Mouse (Mus musculus) cerebellum, adult 18-20 months (tissue): ENCODE results near the gene Gm49380.
A peak's percentile ranks its signal among the peaks of the same experiment; 100 is the strongest.
"Not testable (repeated sequence)": the region's sequence is repeated elsewhere in the genome, so short reads cannot be mapped to it uniquely, and the experiment has no call there.

Source experiments
- DNase-seq, 2 experiments: peaks; one replicate each; pipeline ENCODE4 v3.0.0; 2021

Gene Gm49380

DNA sequence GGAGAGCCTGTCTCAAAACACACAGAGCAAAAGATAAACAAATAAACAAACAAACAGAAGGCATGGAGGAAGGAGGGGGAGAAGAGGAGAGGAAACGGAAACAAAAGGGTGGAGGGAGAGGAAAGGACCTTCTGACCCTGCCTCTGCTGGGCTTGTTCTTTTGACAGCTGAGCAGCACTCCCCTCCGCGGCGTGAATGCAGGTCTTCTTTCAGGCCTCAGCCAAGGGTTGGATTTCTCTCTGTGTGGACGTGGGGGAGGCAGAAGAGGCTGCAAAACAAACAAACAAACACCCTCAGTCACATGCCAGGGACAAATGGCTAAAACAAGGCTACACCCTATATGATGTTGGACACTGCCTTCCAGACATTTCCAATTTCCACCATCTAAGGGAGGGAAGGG lies 11.7 kb upstream of the Gm49380 start:
- DNase-seq = no peak

DNA sequence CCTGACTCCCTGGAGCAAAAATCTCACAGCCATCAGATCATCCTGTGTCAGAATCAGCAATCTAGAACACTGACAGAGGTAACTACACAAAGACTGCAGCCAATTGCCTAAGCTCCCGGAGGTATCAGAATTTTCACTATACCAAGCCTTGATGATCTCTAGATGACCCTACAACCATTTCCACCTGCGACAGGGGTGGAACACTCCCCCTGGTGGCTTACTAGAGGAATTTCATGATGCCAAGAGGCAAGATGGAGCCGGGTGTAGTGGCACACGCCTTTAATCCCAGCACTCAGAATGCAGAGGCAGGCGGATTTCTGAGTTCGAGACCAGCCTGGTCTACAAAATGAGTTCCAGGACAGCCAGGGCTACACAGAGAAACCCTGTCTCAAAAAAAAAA lies 11.0 kb upstream of the Gm49380 start:
- no peak for DNase-seq

GRCm38 (mm10) chr9:44119948-44120465 lies 6.7 kb upstream of the Gm49380 start:
- DNase-seq = no peak

DNA sequence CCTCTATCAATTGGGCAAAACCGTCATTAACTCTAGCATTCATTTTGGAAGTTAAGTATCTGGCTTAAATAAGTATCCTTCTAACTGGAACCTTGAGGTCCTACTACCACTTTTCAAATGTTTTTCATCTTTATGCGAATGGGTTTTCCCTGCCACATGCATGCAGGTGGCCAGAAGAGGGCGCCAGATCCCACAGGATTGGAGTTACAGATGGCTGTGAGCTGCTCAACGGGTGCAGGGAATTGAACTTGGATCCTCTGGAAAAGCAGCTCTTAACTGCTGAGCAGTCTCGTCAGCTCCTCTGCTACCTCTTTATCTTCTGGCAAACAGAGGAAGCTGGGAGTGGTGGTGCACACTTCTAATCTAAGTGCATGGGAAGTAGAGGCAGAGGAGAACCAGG lies 5.7 kb upstream of the Gm49380 start:
- DNase-seq = no peak

GRCm38 (mm10) chr9:44116182-44116581 lies 2.9 kb upstream of the Gm49380 start:
- no peak for DNase-seq

- no peak for DNase-seq
These were observed 2.3 kb upstream of the Gm49380 start for GRCm38 (mm10) chr9:44115599-44115998.

DNA sequence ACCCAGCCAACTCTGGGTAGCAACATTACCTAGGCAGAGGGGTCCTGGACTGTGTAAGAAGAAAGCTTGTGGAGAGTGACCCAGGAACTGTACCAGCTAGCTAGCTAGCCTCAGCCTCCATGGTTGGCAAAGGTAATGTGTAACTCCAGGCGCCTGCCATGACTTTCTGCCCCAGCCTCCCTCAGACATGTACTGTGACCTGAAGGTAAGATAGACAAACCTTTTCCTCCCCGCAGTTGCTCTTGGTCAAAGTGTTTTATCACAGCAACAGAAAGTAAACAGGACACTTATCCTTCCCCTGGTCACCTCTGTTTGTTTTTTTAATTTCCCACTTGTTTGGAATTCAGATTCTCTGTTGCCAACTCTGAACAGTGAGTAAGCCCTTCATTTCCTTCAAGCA lies 1.2 kb upstream of the Gm49380 start:
- no peak for DNase-seq

DNA sequence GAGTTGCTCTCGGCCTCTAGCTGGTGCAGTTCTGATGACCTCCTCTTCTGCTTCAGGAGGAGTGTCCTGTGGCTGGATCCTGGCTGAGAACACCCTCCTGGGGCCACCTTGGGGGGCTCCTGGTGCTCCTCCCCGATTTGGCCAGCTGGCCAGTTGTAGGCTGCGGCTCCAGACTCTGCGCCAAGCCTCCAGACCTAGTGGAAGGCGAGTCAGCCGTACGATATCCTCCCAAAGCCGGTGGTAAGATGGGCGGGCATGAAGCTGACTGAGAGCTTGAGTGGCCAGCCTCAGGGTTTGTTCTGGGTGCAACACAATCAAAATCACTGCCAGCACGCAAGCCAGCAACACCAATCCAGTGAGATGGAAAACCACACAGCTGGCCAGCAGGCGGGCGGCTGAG lies 1.4 kb downstream of the Gm49380 start:
- DNase-seq = not testable (repeated sequence)

DNA sequence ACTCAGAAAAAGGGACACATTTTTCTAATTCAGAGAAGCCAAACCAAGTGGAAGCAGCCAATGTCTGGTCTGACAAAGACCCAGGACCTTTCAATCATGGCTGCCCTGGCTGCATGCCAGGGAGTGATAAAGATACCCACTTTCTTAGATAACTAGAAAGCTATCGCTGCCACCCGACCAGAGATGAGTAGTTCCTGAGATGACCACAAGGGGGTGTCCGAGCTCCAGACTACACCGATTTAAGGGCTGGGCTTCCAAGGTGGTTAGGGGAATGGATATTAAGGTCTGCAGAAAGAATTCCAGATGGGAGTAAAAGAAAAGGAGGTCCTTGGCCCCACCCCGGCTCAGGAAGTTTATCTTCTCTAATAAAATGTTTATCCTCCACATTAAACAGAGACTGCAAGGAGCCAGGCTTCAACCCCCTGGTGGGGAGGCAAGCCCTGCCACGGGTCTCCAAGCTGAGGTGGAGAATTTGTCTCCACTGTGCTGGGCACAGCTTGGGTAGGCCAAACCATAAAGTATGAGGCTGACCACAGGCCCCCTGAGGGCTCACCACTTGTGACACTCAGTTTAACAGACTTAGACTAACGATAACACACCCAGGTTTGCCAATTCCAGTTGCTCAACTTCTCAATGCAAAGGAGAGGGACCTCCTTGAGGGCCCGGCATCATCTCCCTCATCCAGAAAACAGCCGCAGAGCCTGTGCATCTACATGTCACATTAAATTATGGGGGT lies 3.8 kb downstream of the Gm49380 start:
- DNase-seq = peak; percentile 78 to 85

DNA sequence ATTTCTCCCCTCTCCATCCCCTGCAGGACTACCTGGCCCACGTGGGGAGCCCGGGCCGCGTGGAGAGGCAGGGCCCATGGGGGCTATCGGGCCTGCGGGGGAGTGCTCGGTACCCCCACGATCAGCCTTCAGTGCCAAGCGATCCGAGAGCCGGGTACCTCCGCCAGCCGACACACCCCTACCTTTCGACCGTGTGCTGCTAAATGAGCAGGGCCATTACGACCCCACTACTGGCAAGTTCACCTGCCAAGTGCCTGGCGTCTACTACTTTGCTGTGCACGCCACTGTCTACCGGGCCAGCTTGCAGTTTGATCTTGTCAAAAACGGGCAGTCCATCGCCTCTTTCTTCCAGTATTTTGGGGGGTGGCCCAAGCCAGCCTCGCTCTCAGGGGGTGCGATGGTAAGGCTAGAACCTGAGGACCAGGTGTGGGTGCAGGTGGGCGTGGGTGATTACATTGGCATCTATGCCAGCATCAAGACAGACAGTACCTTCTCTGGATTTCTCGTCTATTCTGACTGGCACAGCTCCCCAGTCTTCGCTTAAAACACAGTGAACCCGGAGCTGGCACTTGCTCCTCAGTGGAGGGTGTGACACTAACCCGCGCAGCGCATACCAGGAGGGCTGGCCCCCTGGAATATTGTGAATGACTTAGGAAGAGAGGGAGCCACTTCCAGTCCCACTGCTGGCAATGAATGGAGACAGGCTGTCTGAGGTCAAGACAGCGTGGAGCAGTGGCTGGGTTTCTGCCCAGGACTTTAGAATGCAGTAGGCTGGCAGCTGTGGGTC lies 4.8 kb downstream of the Gm49380 start:
- no peak for DNase-seq

DNA sequence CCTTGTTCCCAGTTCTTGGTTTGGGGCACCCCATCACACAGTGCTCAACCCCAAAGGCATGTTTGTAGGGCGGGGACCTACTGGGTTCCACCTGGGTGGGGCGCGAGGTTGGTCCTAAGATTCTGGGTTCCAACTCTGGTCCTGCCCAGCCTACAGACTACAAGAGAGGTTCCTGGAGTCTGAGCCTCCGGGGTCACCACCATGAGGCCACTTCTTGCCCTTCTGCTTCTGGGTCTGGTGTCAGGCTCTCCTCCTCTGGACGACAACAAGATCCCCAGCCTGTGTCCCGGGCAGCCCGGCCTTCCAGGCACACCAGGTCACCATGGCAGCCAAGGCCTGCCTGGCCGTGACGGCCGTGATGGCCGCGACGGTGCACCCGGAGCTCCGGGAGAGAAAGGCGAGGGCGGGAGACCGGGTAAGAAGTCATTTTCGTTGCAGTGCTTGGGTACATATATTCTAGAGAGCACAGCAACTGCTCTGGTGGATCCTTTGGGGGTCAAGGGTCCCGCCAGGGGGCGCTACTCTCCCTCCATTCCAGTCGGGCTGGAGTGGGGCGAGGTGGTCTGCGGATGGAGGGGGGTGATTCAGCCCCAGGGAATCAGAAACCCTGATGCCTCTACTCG lies 5.6 kb downstream of the Gm49380 start:
- peak; percentile 51 to 63 for DNase-seq

DNA sequence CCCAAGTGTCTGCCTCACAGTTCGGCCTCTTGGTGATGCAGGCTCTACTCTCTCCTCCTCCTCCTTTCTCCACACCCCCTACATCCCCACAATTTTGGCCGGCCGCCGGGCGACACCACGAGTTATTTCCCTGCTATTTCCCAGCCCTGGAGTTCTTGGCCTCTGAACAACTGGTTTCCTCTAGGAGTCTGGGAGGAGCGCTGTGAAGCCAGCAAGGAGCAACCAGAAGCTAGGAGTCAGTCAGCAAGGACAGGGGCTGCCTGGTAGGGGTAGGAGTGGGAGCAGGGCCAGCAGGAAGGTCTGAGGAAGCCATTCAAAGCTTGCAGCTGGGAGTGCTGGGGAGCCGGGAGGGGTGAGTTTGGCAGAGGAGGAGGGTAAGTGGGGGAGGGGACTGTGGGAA lies 6.2 kb downstream of the Gm49380 start, which contains the start of gene C1qtnf5:
Gene C1qtnf5, plus strand, starts transcription at position 136 of the 400 bp plus-strand sequence.
- peak; percentile 62 to 66 for DNase-seq

- peak in 1 of 2 experiments; percentile 61 for DNase-seq
These were observed 6.7 kb downstream of the Gm49380 start for GRCm38 (mm10) chr9:44106596-44106995.

DNA sequence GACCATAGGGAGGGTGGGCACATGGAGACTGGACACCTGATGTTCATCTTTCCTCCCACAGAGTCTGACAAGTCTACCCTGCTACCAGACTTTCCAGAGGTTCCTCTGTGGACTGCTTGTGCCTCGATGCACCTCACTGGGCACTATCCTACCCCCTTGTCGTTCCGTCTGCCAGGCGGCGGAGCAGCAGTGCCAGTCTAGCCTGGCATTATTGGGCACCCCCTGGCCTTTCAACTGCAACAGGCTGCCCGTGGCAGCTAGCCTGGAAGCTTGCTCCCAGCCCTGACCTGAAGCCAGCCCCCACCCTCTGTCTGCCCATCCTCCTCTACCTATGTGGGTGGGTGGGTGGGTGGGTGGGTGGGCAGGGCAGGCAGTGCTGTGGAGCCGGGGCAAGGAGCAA lies 7.1 kb downstream of the Gm49380 start:
- no peak for DNase-seq

GRCm38 (mm10) chr9:44105781-44106180 lies 7.5 kb downstream of the Gm49380 start:
- no peak for DNase-seq

DNA sequence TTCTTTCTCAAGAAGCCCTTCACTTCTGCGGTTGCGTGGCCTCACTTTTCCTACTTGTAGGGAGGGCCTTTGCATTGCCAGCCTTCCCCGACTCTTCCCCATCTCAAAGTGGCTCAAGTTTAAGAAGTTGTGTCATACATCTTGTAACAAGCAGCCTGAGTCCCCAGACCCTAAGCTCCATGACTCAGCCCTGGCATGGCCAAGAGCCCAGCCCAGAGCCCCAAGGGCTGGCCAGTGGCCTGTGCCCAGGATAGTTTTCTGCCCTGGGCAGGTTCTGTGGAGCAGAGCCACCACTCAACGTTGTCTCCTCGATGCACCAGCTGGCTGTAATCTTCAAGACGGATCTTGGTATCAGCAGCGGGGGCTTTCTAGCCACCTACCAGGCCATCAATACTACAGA lies 8.4 kb downstream of the Gm49380 start:
- DNase-seq = no peak

DNA sequence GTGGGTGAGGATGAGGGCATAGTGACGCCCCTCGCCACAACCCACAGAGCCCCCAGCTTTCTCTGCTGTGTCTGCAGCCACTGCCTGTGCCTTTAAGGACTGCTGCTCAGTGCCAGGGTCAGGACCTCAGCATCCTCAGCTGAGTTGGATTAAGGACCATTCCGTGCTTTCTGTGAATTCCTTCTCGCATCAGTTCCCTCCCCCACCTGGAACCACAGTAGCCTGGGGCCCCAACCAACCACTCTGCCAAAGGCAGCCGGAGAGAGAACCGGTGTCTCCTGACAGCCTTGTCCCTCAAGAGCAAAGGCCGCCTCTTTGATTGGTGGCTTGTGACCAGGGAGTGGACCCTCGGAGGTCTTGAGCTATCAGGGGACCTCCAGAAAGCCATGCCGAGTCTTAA lies 11.8 kb downstream of the Gm49380 start, which contains the start of gene Mfrp:
Gene Mfrp, plus strand, starts transcription at position 240 of the 400 bp plus-strand sequence.
- no peak for DNase-seq

DNA sequence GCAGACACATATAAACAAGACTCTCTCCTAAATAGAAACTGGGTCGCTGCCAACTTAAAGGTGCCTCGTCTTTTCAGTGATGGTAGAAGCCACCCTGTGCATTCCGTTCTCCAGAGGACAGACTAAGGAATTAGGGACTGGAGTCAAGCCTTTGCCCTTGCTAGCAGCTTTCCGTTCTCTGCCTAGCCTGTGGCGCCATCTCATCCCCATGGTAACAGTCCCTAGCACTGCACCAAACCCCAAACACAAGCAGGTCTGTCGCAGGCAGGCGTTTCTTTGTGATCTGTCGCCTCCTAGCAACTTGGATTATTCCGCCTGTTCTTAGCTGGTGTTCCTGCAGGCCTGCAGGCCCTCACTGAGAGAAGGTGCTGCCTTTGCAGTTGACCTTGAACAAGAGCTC lies 16.8 kb downstream of the Gm49380 start:
- DNase-seq = no peak

- no peak for DNase-seq
These were observed 17.5 kb downstream of the Gm49380 start for GRCm38 (mm10) chr9:44095781-44096180.

- no peak for DNase-seq
These were observed 18.6 kb downstream of the Gm49380 start for GRCm38 (mm10) chr9:44094737-44095136.

DNA sequence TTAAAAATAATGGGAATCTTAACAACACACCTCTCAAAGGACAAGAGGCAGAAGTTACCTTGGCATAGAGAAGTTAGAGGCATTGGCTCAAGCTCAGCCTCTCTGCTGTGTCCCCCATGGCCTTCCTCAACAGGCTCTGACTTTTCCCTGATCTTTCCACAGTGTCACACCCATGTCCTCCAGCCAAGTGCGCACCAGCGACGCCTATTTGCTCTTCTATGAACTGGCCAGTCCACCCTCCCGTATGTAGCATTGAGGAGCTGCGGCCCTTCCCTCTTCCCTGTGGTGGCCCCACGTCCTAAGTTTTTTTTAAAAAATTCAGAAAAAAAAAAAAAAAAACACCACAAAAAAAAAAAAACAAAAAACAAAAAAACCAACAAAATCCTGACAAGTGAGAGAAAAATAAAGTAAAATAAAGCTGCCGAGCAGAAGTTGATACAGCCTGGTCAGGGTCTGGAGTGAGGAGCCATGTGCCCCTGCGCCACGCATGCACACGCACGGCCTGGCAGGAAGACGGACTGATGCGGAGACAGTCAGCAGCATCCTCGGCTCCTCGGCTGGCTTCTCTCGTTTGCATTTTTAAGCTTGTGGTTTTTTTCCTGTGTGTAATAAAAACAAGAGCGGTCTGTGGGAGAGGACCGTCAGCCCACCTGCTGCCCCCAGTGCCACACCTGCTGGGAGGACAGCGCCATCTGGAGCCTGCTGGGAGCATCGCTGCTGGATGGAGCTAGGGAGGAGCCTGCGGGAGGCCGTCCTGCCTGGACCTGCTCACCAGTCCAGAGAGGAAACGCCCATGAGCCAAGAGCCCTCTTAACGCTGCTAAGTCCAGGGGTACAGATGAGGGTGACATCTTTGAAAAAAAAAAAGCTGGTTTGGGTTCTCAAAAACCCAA lies 19.4 kb downstream of the Gm49380 start:
- peak; percentile 88 to 91 for DNase-seq

DNA sequence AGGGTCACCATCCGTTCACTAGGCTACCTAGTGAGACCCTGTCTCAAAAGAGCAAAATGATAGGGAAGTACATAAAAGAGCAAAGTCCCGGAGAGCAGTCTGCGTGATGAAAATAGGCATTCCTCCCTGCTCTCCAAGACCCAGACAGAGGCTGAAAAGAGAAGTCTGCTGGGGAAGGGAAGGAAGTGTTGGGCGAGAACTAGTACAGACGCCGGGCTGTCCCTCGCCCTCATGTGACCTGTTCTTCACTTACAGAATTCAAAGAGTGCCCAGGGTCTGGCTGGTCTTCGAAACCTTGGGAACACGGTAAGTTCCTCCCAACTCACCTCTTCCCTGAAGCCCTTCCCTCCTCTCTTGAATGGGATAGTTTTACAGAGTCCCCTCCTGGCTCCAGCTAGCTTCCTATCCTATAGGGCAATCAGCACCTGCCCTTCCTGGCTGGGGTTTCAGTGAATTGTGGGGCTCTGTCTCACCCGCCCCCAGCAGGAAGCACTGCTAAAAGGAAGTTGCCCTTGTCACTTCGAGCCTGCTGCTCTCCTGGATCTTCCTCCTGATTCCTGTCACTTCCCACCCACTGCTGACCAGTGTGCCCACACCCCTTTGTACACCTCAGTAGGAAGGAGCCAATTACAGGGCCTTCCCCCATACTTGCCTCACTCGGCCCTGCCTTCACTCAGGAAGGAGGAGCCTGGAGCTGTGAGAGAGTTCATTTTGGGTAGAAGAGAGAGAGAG lies 24.3 kb downstream of the Gm49380 start:
- DNase-seq = no peak
